Mouse (Mus musculus) intestine, embryonic 14.5 days (tissue): ENCODE data around the gene Mkrn1. TPM values are rescaled to one million over a fixed set of nuclear protein-coding genes. Genes with fewer than 3 reads are reported as not detected.
A peak's percentile ranks its signal among the peaks of the same experiment; 100 is the strongest.
"Not testable (repeated sequence)": the region's sequence is repeated elsewhere in the genome, so short reads cannot be mapped to it uniquely, and the experiment has no call there.

Source experiments
- ATAC-seq: fragments of 200-750 bp; cut with Nextera tagmentation; replicated peaks from 2 replicates; pipeline ENCODE4 v1.8.0; 2017; ENCODE audit warnings: low read depth, moderate number of reproducible peaks, moderate TSS enrichment, moderate library complexity; ENCODE audit not compliant: low FRiP score, low TSS enrichment
- DNase-seq: peaks from one replicate; pipeline ENCODE4 v3.0.0-alpha.2; 2018; ENCODE audit warnings: low spot score
- H3K27ac ChIP-seq: fragments of 300-500 bp; sonication (generic); 2 replicates; pipeline ENCODE4 v1.5.1; 2014; ENCODE audit warnings: low read depth, mild to moderate bottlenecking, control low read depth
- H3K27me3 ChIP-seq: fragments of 300-500 bp; sonication (generic); replicated peaks from 2 replicates; pipeline ENCODE4 v1.6.1; 2014; ENCODE audit warnings: low read length, control low read depth; ENCODE audit not compliant: control insufficient read depth, insufficient read depth
- H3K36me3 ChIP-seq: fragments of 300-500 bp; sonication (generic); 2 replicates; pipeline ENCODE4 v1.6.1; 2014; ENCODE audit warnings: low read length, control low read depth; ENCODE audit not compliant: control insufficient read depth, insufficient read depth
- H3K4me1 ChIP-seq: fragments of 300-500 bp; sonication (generic); replicated peaks from 2 replicates; pipeline ENCODE4 v1.6.1; 2014; ENCODE audit warnings: low read length, control low read depth, mixed read lengths; ENCODE audit not compliant: control insufficient read depth, insufficient read depth
- H3K4me2 ChIP-seq: fragments of 300-500 bp; sonication (generic); 2 replicates; pipeline ENCODE4 v1.6.1; 2014; ENCODE audit warnings: low read length
- H3K4me3 ChIP-seq: fragments of 300-500 bp; sonication (generic); 2 replicates; pipeline ENCODE4 v1.5.1; 2014; ENCODE audit warnings: low read depth, low read length, control low read depth, mixed read lengths
- H3K9ac ChIP-seq: fragments of 300-500 bp; sonication (generic); 2 replicates; pipeline ENCODE4 v1.6.1; 2014; ENCODE audit warnings: mild to moderate bottlenecking, low read length
- H3K9me3 ChIP-seq: fragments of 300-500 bp; sonication (generic); 2 replicates; pipeline ENCODE4 v1.6.1; 2016; ENCODE audit warnings: low read length, control low read depth; ENCODE audit not compliant: control insufficient read depth
- WGBS: fragments of 180-500 bp; shearing (Covaris S2); extraction: QIAGEN DNeasy Blood & Tissue Kit; methylation state at CpG from one replicate; pipeline ENCODE4 v1.1.7; 2014; 5-methylcytosine and 5-hydroxymethylcytosine counted together
- polyA plus RNA-seq: library from polyadenylated mRNA; unstranded; fragments of >200 nt; fragmentation: Nextera tagmentation; extraction: Ambion mirVana; gene quantifications from 2 replicates; pipeline ENCODE4 v1.2.1, GENCODE M21; 2014

Gene Mkrn1
- polyA plus RNA-seq, 1 experiment from 2014 or later, result 57.7 TPM

DNA sequence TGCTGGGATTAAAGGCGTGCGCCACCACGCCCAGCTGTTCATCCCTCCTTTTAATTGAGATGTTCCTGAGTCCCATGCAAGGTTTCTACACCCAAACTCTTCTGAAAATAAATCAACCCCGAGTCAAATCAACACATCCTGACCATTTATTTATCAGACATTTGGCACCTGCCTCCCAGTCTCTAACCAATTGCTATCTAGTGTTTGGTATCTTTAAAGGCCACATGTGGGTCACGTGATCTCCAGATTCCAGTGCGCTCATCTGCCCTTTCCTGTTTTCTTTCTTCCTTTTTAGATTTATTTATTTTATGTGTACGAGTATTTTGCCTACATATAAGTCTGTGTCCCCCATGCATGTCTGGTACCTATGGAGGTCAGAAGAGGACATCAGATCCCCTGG, 3.4 kb upstream of the Mkrn1 start:
- no peak for ATAC-seq
- H3K27ac ChIP-seq, result no peak overlapping the region
- whole genome bisulfite sequencing, result 84% methylated on average over 7 of the region's 7 CpGs

DNA sequence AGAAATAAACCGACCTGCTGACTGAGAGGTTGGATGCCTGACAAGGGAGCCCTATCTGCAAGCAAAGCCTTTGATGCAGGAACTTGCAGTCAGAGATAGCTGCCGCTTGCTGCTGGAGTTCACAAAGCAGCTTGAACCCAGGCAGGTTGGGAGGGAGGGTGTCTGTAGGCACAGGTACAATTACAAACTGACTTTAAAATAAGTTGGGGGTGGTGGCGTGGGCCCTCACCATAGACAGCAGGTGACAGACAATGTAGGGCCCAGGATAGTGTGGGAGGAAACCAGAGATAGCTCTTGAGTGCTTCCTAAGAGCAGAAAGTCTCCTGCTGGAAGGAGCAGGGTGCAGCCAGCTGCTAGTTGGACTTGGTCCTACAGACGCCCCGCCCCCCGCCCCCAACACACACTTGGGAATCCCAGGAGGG, 2.9 kb upstream of the Mkrn1 start:
- ATAC-seq (no peak), DNase-seq (no peak)
- Histone ChIP-seq H3K9ac (no peak overlapping the region), H3K4me3 (no peak overlapping the region), H3K27ac (no peak overlapping the region), H3K9me3 (no peaks in the 10 kb centered on the region), H3K4me1 (peaks cover 5% of the 10 kb centered on the region; the same call in 1 of the 2 replicates), H3K4me2 (no peak overlapping the region), H3K27me3 (peaks cover 20% of the 10 kb centered on the region; the same call in 1 of the 2 replicates), H3K36me3 (no peaks in the 10 kb centered on the region)
- 56% methylated on average over 6 of the region's 6 CpGs for WGBS

More for the DNA sequence above, 3.4 kb upstream of the Mkrn1 start:
- Histone ChIP-seq H3K9me3 (no peaks in the 10 kb centered on the region), H3K4me1 (peaks cover 5% of the 10 kb centered on the region; the same call in 1 of the 2 replicates), H3K27me3 (peaks cover 15% of the 10 kb centered on the region; the same call in 1 of the 2 replicates), H3K4me2 (no peak overlapping the region), H3K36me3 (no peaks in the 10 kb centered on the region), H3K4me3 (no peak overlapping the region), H3K9ac (no peak overlapping the region)
- DNase-seq, result no peak

DNA sequence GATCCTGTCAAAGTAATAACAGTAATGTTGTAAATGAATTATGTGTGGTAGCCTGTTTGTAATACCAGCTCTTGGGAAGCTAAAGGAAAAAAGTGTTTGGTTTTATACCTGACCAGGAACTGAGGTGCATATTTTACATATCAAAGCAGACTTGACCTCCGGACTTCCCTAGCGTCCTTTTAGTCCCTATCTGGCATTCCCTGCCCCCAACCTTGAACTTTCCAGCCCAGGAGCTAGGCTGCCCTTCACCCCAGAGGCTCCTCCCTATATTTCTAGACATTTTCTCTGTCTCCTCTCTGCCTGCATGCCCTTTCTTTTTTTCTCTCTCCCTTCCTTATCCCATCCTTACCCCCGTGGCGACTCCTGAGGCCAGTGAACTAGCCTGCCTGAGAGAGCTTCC, 605 bp upstream of the Mkrn1 start:
- ATAC-seq, result no peak
- no peak for DNase-seq
- H3K36me3 ChIP-seq, result no peaks in the 10 kb centered on the region
- no peak overlapping the region for H3K4me3 ChIP-seq
- peaks cover 27% of the 10 kb centered on the region; the same call in 1 of the 2 replicates for H3K27me3 ChIP-seq
- no peaks in the 10 kb centered on the region for H3K9me3 ChIP-seq
- no peak overlapping the region; the same call in 1 of the 2 replicates for H3K4me2 ChIP-seq
- 37% methylated on average over 4 of the region's 4 CpGs for WGBS
- no peak overlapping the region for H3K27ac ChIP-seq
- no peak overlapping the region for H3K9ac ChIP-seq
- H3K4me1 ChIP-seq, result peaks cover 5% of the 10 kb centered on the region; the same call in 1 of the 2 replicates

DNA sequence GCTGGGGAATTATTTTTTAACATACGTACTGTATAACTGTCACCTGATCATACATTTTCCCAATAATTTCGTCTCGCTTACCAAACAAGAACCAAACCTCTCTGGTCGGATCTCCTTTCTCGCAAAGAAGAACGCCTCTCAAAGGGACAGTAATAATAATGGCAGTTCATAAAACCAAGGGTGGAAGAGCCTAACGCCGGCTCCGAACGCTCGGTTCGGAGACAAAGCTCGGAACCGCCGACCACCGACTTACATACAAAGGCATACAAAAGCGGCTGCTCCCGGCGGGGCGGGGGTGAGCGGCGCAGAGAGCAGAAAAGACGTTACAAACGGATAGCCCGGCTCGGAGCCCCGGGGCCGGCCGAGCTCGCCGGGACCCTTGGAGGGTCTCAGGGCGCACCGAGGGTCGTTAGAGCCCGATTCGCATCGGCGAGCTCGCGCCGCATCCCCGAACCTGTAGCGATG, 844 bp downstream of the Mkrn1 start:
- Histone ChIP-seq H3K27me3 (peaks cover 27% of the 10 kb centered on the region; the same call in 1 of the 2 replicates), H3K4me3 (peak overlapping the region; percentile 96), H3K36me3 (no peaks in the 10 kb centered on the region), H3K4me1 (peaks cover 5% of the 10 kb centered on the region; the same call in 1 of the 2 replicates), H3K27ac (peak overlapping the region; percentile 79), H3K9ac (peak overlapping the region; percentile 66), H3K4me2 (peak overlapping the region; percentile 62), H3K9me3 (no peaks in the 10 kb centered on the region)
- 1% methylated on average over 42 of the region's 43 CpGs for WGBS
- no peak for ATAC-seq
- DNase-seq, result no peak

DNA sequence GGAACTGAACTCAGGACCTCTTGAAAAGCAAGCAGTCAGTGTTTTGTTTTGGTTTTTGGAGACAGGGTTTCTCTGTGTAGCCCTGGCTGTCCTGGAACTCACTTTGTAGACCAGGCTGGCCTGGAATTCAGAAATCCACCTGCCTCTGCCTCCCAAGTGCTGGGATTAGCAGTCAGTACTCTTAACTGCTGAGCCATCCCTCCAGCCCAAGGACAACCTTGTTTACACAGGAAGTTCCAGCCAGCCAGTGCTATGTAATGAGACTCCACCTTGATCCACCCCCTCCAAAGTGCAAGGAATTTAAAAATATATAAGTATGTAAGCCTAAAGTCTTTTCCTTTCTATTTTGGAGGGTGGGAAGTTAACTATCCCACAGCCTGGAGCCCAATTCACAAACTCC, 3.6 kb downstream of the Mkrn1 start:
- H3K4me2 ChIP-seq, H3K27ac ChIP-seq, H3K9ac ChIP-seq, H3K36me3 ChIP-seq, H3K9me3 ChIP-seq, H3K4me1 ChIP-seq, DNase-seq, ATAC-seq, H3K4me3 ChIP-seq: not testable (repeated sequence)
- peaks cover 27% of the 10 kb centered on the region; the same call in 1 of the 2 replicates for H3K27me3 ChIP-seq

DNA sequence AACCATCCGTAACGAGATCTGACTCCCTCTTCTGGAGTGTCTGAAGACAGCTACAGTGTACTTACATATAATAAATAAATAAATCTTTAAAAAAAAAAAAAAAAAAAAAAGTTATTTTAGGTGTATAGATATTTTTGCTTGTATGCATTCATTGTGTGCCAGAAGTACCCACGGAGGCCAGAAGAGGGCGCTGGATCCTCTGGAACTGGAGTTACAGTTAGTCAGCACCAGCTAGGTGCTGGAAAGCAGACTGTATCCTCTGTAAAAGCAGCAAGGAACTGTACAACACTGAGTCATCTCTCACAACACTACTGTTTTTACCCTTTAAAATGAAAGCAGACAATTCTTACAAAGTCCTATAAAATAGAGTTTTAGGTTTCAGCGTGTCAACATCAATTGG, 4.5 kb downstream of the Mkrn1 start:
- Histone ChIP-seq H3K9ac (no peak overlapping the region), H3K27me3 (peaks cover 21% of the 10 kb centered on the region; the same call in 1 of the 2 replicates), H3K36me3 (no peaks in the 10 kb centered on the region), H3K4me3 (no peak overlapping the region), H3K27ac (no peak overlapping the region), H3K4me1 (peaks cover 5% of the 10 kb centered on the region; the same call in 1 of the 2 replicates), H3K4me2 (no peak overlapping the region), H3K9me3 (no peaks in the 10 kb centered on the region)
- DNase-seq, result peak; percentile 75
- 55% methylated on average over 3 of the region's 5 CpGs for WGBS
- ATAC-seq, result no peak

DNA sequence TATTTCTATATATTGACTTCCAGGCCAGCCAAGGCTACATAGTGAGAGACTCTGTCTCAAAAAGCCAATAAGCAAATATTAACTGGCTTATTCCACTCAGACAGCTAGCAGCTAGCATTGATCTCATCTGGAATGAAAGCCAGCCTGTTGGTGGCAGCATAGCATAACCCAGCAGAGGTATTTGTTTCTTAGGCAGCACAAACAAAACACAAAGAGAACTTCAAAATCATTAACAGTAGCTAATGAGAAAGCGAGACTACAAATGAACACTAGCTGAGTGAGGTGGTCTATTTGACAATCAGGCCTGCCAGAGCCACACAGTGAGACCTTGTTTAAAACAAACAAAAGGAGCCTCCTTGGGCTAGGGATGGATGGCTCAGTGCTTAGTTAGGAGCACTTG, 6.2 kb downstream of the Mkrn1 start:
- DNase-seq, result no peak
- H3K4me3 ChIP-seq, result no peak overlapping the region
- H3K27me3 ChIP-seq, result peaks cover 16% of the 10 kb centered on the region; the same call in 1 of the 2 replicates
- WGBS, result 89% methylated on average over 1 of the region's 1 CpGs
- no peaks in the 10 kb centered on the region for H3K9me3 ChIP-seq
- H3K27ac ChIP-seq, result no peak overlapping the region
- ATAC-seq, result no peak
- H3K9ac ChIP-seq, result no peak overlapping the region
- H3K36me3 ChIP-seq, result no peaks in the 10 kb centered on the region
- no peak overlapping the region for H3K4me2 ChIP-seq
- H3K4me1 ChIP-seq, result peaks cover 4% of the 10 kb centered on the region; the same call in 1 of the 2 replicates

DNA sequence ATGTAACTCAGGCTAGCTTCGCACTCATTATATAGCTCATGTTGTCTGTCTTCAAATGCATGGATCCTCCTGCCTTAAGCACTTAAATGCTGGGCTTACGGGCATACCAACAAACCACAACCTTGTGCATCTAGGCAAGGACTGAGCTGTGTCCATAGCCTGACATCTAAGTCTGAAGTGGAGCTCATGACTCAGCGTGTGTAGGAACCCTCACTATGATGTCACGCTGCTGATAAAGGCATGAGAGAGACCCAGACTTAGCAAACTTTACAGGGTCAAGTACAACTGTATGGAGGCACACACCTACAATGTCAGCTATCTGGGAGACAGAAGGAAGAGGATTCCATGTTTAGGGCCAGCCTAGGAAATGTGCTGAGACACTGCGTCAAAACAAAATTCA, 13.8 kb downstream of the Mkrn1 start:
- no peak overlapping the region for H3K9ac ChIP-seq
- DNase-seq (no peak), ATAC-seq (no peak)
- 92% methylated on average over 5 of the region's 5 CpGs for WGBS
- no peaks in the 10 kb centered on the region for H3K9me3 ChIP-seq
- no peaks in the 10 kb centered on the region for H3K4me1 ChIP-seq
- no peak overlapping the region for H3K27ac ChIP-seq
- peaks cover 19% of the 10 kb centered on the region for H3K36me3 ChIP-seq
- no peak overlapping the region for H3K4me2 ChIP-seq
- no peak overlapping the region for H3K4me3 ChIP-seq
- H3K27me3 ChIP-seq, result no peaks in the 10 kb centered on the region

DNA sequence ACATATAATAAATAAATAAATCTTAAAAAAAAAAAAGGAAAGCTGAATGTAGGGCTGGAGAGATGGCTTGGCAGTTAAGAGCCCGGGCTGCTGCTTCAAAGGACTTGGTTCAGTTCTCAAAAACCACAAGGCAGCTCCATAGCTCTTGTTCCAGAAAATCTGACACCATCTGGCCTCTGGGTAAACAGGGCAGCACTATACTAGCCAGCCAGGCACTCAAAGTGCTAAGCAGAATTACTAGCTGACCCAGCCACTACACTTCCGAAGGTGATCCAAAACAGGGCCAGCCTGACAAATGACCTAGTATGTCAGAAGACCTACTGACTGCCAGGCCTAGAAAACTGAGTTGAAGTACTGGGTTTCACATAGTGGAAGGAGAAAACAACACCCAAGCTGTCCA, 17.1 kb downstream of the Mkrn1 start:
- H3K9me3 ChIP-seq, result no peaks in the 10 kb centered on the region
- H3K9ac ChIP-seq, result no peak overlapping the region
- H3K36me3 ChIP-seq, result peaks cover 32% of the 10 kb centered on the region
- no peaks in the 10 kb centered on the region for H3K4me1 ChIP-seq
- H3K27me3 ChIP-seq, result no peaks in the 10 kb centered on the region
- ATAC-seq (no peak), DNase-seq (no peak)
- H3K4me2 ChIP-seq, result no peak overlapping the region
- 64% methylated on average over 2 of the region's 2 CpGs for WGBS
- no peak overlapping the region for H3K4me3 ChIP-seq
- no peak overlapping the region for H3K27ac ChIP-seq
